Comparison of ENCODE assay signal across 28 mouse cellular contexts in the genomic region with DNA sequence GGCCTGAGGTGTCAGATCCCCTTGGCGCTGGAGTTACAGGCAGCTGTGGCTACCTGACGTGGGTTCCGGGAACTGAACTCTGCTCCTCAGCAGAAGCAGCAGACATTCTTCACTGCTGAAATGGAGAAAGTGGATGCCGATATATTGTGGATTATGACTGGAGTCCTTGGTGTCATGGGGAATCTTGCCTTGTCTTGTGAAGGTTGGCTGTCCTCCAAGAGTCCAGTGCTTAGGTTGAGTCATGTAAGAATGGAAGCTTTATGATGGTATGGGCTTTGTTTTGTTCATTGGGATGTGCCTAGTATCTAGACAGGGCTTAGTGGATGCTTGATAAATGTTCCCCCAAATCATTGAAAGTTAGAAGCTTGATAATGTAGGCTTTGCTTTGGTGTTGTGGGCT.
"Had no signal": no experiment of that assay in that cellular context is flagged by ENCODE, and none has a peak within 500 bp of the region (broad histone marks: within the 10 kb centered on the region; RNA-seq: fewer than 3 reads in every experiment).

No protein-coding gene starts in this region.

- DNase-seq: gastrocnemius, postnatal 10 days; gastrocnemius, postnatal 36 days; heart, adult 11 months; heart, adult 2 months; heart, postnatal 10 days; heart, postnatal 4 days; kidney, adult 18-20 months; kidney, adult 8-10 months; kidney, postnatal 10 days; kidney, postnatal 25 days; kidney, postnatal 4 days; liver; liver, embryonic 13.5 days had no signal

- H3K4me3 ChIP-seq: gastrocnemius, adult 2 months; heart, adult 2 months; heart, embryonic 10.5 days; heart, embryonic 12.5 days; hindbrain, embryonic 10.5 days; hindbrain, embryonic 12.5 days; intestine, embryonic 15.5 days; layer of hippocampus, adult 2 months; left cerebral cortex, adult 2 months; limb, embryonic 10.5 days; limb, embryonic 12.5 days; liver, embryonic 13.5 days had no signal

- H3K27me3 ChIP-seq: heart, embryonic 12.5 days; hindbrain, embryonic 12.5 days; intestine, embryonic 15.5 days; limb, embryonic 12.5 days; liver, embryonic 13.5 days had no signal

- H3K27ac ChIP-seq: gastrocnemius, adult 2 months; heart, adult 2 months; heart, embryonic 10.5 days; hindbrain, embryonic 10.5 days; hindbrain, embryonic 12.5 days; hindbrain, embryonic 14.5 days; intestine, embryonic 15.5 days; layer of hippocampus, adult 2 months; left cerebral cortex, adult 2 months; limb, embryonic 10.5 days; limb, embryonic 12.5 days; liver, embryonic 13.5 days had no signal

- H3K9me3 ChIP-seq: heart, embryonic 10.5 days; heart, embryonic 12.5 days; hindbrain, embryonic 10.5 days; hindbrain, embryonic 12.5 days; intestine, embryonic 15.5 days; limb, embryonic 10.5 days; limb, embryonic 12.5 days; liver, embryonic 13.5 days had no signal

- H3K36me3 ChIP-seq: heart, embryonic 10.5 days; heart, embryonic 12.5 days; hindbrain, embryonic 10.5 days; hindbrain, embryonic 12.5 days; intestine, embryonic 15.5 days; limb, embryonic 10.5 days; limb, embryonic 12.5 days; liver, embryonic 13.5 days had no signal

- ATAC-seq: hindbrain, embryonic 16.5 days; inflammation-experienced regulatory T-cells, adult 6 months; intestine, embryonic 15.5 days; intestine, postnatal 0 days had no signal

- H3K4me2 ChIP-seq: heart, embryonic 12.5 days; hindbrain, embryonic 12.5 days; hindbrain, embryonic 14.5 days; intestine, embryonic 15.5 days; limb, embryonic 12.5 days; liver, embryonic 11.5 days; liver, embryonic 13.5 days had no signal

- H3K4me1 ChIP-seq: heart, embryonic 12.5 days had no signal

- H3K9ac ChIP-seq: heart, embryonic 12.5 days; hindbrain, embryonic 12.5 days; hindbrain, embryonic 14.5 days; intestine, embryonic 15.5 days; limb, embryonic 12.5 days; liver, embryonic 13.5 days had no signal
